Mouse (Mus musculus): Measurements from ENCODE around the gene Pcp4. TPM values are rescaled to one million over a fixed set of nuclear protein-coding genes. Genes with fewer than 3 reads are reported as not detected.

Gene Pcp4
- polyA plus RNA-seq, 1 experiment: 7.3 TPM

DNA sequence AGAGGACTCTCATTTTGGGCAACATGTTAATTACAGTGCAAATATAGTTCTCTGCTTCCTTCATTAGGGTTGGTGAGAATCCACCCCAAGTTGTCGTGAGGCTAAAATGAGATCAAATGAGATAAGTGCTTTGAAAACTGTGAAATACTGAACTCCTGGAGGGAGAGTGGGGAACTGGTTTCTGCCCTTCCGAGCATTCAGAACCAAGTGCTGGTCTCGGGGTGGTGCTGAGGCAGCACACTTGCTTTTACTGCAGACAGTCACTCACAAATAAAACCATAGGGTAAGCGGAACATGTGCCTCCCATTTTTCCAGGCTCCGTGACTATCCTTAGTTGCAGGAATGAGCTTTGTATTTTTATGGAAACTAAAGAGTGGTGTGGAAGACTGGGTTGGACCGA is 26.7 kb downstream of the Pcp4 start:
- Histone ChIP-seq H3K27ac (ENCODE audit: control insufficient read depth, insufficient read depth, low read depth, low read length, poor library complexity) (no peak overlapping the region), H3K4me3 (replicated peaks; ENCODE audit: control insufficient read depth, low read depth, low read length) (no peak overlapping the region), H3K4me1 (ENCODE audit: control insufficient read depth, insufficient read depth, low read length) (no peaks in the 10 kb centered on the region)
- 69% methylated on average over 6 of the region's 6 CpGs for WGBS
- TF ChIP-seq POLR2A (IDR thresholded peaks at IDR 0.05; ENCODE audit: borderline replicate concordance, control insufficient read depth, low read depth, low read length) (no peak), CTCF (IDR thresholded peaks at IDR 0.05; ENCODE audit: control insufficient read depth, insufficient read depth, low read length) (no peak)

DNA sequence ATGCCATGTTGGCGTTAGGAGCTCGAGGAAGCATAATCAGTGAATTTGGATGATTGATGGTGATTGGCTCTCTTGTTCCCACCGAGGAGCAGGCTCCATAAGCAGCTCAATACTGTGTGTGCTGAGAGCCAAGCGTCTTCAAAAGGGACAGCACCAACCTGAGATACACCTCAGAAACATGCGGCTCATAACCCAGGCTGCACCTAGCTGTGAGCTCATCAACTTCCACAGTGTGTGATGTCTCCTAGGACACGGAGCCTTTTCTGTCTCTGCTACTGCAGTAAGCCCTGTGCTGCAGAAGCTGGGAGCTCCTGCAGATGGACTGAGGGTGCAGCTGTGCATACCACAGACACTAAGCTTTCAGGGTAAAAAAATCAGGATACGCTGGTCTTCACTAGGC is 31.5 kb downstream of the Pcp4 start:
- no peak overlapping the region for H3K4me3 ChIP-seq (replicated peaks; ENCODE audit: control insufficient read depth, low read depth, low read length)
- no peaks in the 10 kb centered on the region for H3K4me1 ChIP-seq (ENCODE audit: control insufficient read depth, insufficient read depth, low read length)
- WGBS: 60% methylated on average over 7 of the region's 7 CpGs
- TF ChIP-seq POLR2A (IDR thresholded peaks at IDR 0.05; ENCODE audit: borderline replicate concordance, control insufficient read depth, low read depth, low read length) (no peak), CTCF (IDR thresholded peaks at IDR 0.05; ENCODE audit: control insufficient read depth, insufficient read depth, low read length) (no peak)
- H3K27ac ChIP-seq (ENCODE audit: control insufficient read depth, insufficient read depth, low read depth, low read length, poor library complexity): no peak overlapping the region

DNA sequence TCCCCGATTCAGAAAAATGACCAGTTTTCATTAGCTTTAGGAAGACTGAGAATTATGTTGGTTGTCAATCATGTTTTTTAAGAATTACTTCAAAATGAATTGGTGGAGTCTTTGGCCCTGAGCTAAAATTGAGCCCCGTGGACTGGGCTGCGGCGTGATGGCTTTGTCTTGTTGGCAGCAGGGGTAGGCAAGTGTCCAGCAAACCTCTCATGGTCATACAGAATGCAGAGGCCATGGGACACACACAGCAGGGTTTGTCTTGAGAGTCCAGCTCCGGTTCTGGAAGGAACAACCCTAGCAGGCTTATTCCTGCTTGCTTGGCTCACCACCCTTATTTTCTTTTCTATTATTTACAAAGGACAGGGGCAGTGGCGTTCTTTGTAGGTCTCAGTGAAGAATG is 33.8 kb downstream of the Pcp4 start:
- 70% methylated on average over 6 of the region's 6 CpGs for WGBS
- Histone ChIP-seq H3K4me1 (ENCODE audit: control insufficient read depth, insufficient read depth, low read length) (no peaks in the 10 kb centered on the region), H3K4me3 (replicated peaks; ENCODE audit: control insufficient read depth, low read depth, low read length) (no peak overlapping the region), H3K27ac (ENCODE audit: control insufficient read depth, insufficient read depth, low read depth, low read length, poor library complexity) (no peak overlapping the region)
- TF ChIP-seq CTCF (IDR thresholded peaks at IDR 0.05; ENCODE audit: control insufficient read depth, insufficient read depth, low read length) (no peak), POLR2A (IDR thresholded peaks at IDR 0.05; ENCODE audit: borderline replicate concordance, control insufficient read depth, low read depth, low read length) (no peak)

DNA sequence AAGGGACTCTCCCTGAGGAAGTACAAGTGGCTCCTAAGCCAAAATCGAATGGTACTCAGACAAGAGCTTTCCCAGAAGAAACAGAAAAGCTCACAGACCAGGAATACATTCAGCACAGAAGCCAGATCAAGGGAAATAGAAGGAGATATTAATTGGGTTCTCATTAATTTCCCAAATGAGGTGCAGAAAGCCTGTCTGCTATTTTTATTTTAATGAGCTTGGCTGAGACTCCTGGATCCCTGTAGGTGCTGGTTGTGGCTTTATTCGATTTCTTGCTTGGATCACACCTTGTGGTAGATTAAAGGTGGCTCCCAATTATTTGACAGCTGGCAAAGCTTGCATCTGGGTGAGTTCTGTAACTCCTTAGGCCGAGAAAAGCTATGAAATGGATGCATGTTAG is 35.2 kb downstream of the Pcp4 start:
- 57% methylated on average over 3 of the region's 3 CpGs for WGBS
- Histone ChIP-seq H3K4me1 (ENCODE audit: control insufficient read depth, insufficient read depth, low read length) (no peaks in the 10 kb centered on the region), H3K4me3 (replicated peaks; ENCODE audit: control insufficient read depth, low read depth, low read length) (no peak overlapping the region), H3K27ac (ENCODE audit: control insufficient read depth, insufficient read depth, low read depth, low read length, poor library complexity) (no peak overlapping the region)
- TF ChIP-seq POLR2A (IDR thresholded peaks at IDR 0.05; ENCODE audit: borderline replicate concordance, control insufficient read depth, low read depth, low read length): no peak
- no peak for TF ChIP-seq CTCF (IDR thresholded peaks at IDR 0.05; ENCODE audit: control insufficient read depth, insufficient read depth, low read length)

DNA sequence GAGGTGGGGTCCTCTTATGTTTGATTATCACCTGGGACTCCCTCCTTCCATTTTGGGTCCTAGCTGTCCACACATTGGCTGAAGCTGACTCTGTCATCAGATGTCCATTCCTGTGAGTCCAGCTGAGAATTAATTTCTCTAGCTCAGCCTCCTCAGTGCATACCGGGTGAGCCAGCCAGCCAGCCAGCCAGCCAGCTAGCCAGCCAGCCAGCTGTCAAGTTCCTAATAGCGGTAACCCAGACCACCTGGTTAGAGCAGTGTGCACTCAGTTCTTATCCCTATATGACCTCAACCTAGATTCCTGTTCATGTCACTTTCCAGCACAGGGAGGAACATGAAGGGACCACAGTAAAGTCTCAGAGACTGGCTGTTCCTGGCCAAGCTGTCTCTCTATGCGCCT is 47.1 kb downstream of the Pcp4 start:
- Histone ChIP-seq H3K4me1 (ENCODE audit: control insufficient read depth, insufficient read depth, low read length) (no peaks in the 10 kb centered on the region), H3K4me3 (replicated peaks; ENCODE audit: control insufficient read depth, low read depth, low read length) (no peak overlapping the region), H3K27ac (ENCODE audit: control insufficient read depth, insufficient read depth, low read depth, low read length, poor library complexity) (no peak overlapping the region)
- TF ChIP-seq CTCF (IDR thresholded peaks at IDR 0.05; ENCODE audit: control insufficient read depth, insufficient read depth, low read length): no peak
- no peak for TF ChIP-seq POLR2A (IDR thresholded peaks at IDR 0.05; ENCODE audit: borderline replicate concordance, control insufficient read depth, low read depth, low read length)
- WGBS: 88% methylated on average over 3 of the region's 3 CpGs

DNA sequence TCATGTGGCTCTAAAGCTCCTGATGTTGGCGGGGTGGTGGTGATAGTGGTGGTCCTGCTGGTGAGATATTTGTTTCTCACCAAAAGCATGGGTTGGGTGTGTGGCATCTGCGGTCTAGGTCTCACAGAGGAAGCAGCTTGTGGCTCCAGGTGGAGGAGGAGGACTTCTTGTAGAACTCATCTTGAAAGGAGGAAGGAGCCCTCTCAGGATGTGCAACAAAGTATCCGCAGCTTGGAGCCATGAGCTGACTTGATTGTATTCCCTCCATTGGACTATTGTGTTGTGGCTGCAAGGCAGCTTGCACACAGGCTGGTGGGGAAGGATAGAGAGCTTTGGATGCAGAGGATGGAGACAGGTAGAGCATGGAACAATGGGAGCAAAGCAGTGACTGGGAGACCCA is 60.1 kb downstream of the Pcp4 start:
- no peak overlapping the region for H3K27ac ChIP-seq (ENCODE audit: control insufficient read depth, insufficient read depth, low read depth, low read length, poor library complexity)
- peaks cover 1% of the 10 kb centered on the region; the same call in 1 of the 2 replicates for H3K4me1 ChIP-seq (ENCODE audit: control insufficient read depth, insufficient read depth, low read length)
- 52% methylated on average over 3 of the region's 3 CpGs for WGBS
- TF ChIP-seq CTCF (IDR thresholded peaks at IDR 0.05; ENCODE audit: control insufficient read depth, insufficient read depth, low read length): no peak
- no peak for TF ChIP-seq POLR2A (IDR thresholded peaks at IDR 0.05; ENCODE audit: borderline replicate concordance, control insufficient read depth, low read depth, low read length)
- no peak overlapping the region for H3K4me3 ChIP-seq (replicated peaks; ENCODE audit: control insufficient read depth, low read depth, low read length)

DNA sequence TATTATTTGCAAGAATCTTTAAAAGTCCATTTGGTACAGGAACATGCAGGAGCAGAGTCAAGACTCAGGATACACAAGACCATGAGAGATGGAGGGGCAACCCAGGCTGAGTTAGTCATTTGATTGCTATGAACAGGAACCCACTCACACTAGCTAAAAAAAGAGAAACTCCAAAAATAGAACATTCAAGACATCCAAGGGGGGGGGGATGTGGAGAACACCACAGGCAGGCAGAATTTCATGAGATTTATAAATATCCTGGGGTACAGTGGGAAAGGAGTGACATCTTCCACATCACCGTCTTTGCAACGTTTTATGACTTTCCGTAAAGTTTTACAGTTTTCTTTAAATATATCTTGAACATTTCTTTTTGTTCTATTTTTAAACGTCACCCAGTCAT is 61.1 kb downstream of the Pcp4 start:
- TF ChIP-seq POLR2A (IDR thresholded peaks at IDR 0.05; ENCODE audit: borderline replicate concordance, control insufficient read depth, low read depth, low read length) (no peak), CTCF (IDR thresholded peaks at IDR 0.05; ENCODE audit: control insufficient read depth, insufficient read depth, low read length) (no peak)
- Histone ChIP-seq H3K27ac (ENCODE audit: control insufficient read depth, insufficient read depth, low read depth, low read length, poor library complexity) (no peak overlapping the region), H3K4me3 (replicated peaks; ENCODE audit: control insufficient read depth, low read depth, low read length) (no peak overlapping the region), H3K4me1 (ENCODE audit: control insufficient read depth, insufficient read depth, low read length) (peaks cover 1% of the 10 kb centered on the region; the same call in 1 of the 2 replicates)
- 22% methylated on average over 4 of the region's 4 CpGs for WGBS

DNA sequence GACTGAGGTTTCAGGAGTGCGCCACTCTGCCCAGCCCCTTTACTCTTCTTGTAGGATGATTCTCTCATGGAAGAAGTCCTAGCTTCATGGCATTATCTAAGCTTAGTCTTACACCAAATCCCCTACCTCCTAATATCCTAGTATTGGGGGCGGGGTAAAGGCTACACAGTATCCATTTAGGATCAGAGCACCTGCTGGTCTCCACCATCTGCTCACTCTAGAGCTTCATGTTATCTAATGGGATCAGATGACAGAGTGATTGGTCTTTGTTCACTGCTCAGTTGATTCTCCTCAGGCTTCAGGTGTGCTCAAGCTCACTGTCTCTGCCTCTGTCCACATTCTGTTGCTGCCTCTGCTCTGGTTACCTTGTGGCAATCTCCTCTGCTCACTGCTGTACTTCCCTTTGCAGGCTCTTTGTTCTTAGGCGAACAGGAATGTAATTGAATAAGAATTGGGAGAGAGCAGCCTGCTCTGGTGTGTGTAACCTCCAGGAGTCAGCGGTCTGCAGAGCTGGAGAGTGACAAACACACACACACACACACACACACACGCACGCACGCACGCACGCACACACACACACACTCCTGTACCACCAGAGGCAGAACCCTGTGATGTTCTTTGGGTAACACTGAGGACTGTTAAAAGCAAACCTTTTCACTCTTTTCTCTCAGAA is 62.6 kb downstream of the Pcp4 start:
- Histone ChIP-seq H3K4me1 (ENCODE audit: control insufficient read depth, insufficient read depth, low read length) (peaks cover 1% of the 10 kb centered on the region; the same call in 1 of the 2 replicates), H3K27ac (ENCODE audit: control insufficient read depth, insufficient read depth, low read depth, low read length, poor library complexity) (no peak overlapping the region), H3K4me3 (replicated peaks; ENCODE audit: control insufficient read depth, low read depth, low read length) (no peak overlapping the region)
- 72% methylated on average over 9 of the region's 9 CpGs for WGBS
- TF ChIP-seq CTCF (IDR thresholded peaks at IDR 0.05; ENCODE audit: control insufficient read depth, insufficient read depth, low read length) (no peak), POLR2A (IDR thresholded peaks at IDR 0.05; ENCODE audit: borderline replicate concordance, control insufficient read depth, low read depth, low read length) (no peak)

DNA sequence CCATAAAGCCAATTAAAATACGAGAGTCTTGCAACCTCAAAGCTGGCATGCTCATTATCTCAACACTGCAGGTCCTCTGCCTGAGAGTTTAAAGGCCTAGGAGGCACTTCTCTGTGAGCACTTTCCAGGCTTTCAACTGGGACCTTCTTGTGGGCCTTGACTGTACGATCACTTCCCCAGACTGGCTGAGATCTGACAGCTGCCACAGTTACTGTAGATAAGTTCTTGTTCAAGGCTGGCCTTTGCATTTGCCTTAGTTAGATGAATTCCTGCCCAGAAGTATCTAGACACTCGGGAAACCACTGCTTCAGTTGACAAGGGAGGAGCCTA is 63.1 kb downstream of the Pcp4 start:
- 39% methylated on average over 3 of the region's 3 CpGs for WGBS
- Histone ChIP-seq H3K27ac (ENCODE audit: control insufficient read depth, insufficient read depth, low read depth, low read length, poor library complexity) (no peak overlapping the region), H3K4me3 (replicated peaks; ENCODE audit: control insufficient read depth, low read depth, low read length) (no peak overlapping the region), H3K4me1 (ENCODE audit: control insufficient read depth, insufficient read depth, low read length) (peaks cover 1% of the 10 kb centered on the region; the same call in 1 of the 2 replicates)
- TF ChIP-seq POLR2A (IDR thresholded peaks at IDR 0.05; ENCODE audit: borderline replicate concordance, control insufficient read depth, low read depth, low read length) (no peak), CTCF (IDR thresholded peaks at IDR 0.05; ENCODE audit: control insufficient read depth, insufficient read depth, low read length) (no peak)
